Mouse (Mus musculus): ENCODE measurements around the gene Cpped1.

DNA sequence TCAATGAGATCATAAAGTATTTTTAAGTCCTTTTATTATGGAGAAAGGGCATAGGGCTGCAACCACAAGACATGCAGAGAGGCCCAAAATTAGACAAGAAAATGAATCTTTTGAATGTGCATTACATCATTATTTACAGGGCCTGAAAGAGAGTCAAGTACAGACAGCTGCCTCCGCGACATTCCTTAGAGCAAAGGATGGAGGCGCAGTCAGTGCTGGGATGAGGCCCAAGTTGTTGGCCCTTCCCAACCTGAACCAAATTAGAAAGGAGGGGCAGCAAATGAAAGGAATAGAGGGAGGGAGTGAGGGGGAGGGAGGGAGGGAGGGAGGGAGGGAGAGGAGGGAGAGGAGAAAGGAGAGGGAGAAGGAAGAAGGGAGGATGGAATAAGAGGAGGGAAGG is 132.7 kb downstream of the Cpped1 start:
- TF ChIP-seq CHD1 (IDR thresholded peaks at IDR 0.05; ENCODE audit: low read depth, low read length) (no peak), POLR2A (IDR thresholded peaks at IDR 0.05; ENCODE audit: low read depth, low read length) (no peak), RAD21 (IDR thresholded peaks at IDR 0.05; ENCODE audit: low read depth, low read length) (no peak), MAFK (IDR thresholded peaks at IDR 0.05; ENCODE audit: insufficient replicate concordance, low read length) (no peak), BHLHE40 (IDR thresholded peaks at IDR 0.05; ENCODE audit: low read depth, low read length) (no peak), CTCF (conservative IDR thresholded peaks at IDR 0.05 in 1 of 2, IDR thresholded peaks at IDR 0.05 in 1 of 2; ENCODE audit: low read depth in 2 of 2, low read length in 2 of 2) (no peak), MEF2A (IDR thresholded peaks at IDR 0.05; ENCODE audit: borderline replicate concordance, low read depth, low read length) (no peak)

Data from CH12.LX (cell line).